Mouse (Mus musculus): ENCODE data around the gene Pcdh7. TPM values are rescaled to one million over a fixed set of nuclear protein-coding genes. Genes with fewer than 3 reads are reported as not detected.
"Not testable (repeated sequence)": the region's sequence is repeated elsewhere in the genome, so short reads cannot be mapped to it uniquely, and the experiment has no call there.

Gene Pcdh7
- polyA plus RNA-seq (2015; fragmentation: Nextera tagmentation; extraction: Ambion mirVana): 21.1 and 21.8 TPM in 2 replicates

- WGBS: under 1% methylated on average over 70 of the region's 70 CpGs
- H3K27me3 ChIP-seq: no peaks in the 10 kb centered on the region
- peak within 1 kb of the TSS; percentile 68 for H3K4me3 ChIP-seq
- peak within 1 kb of the TSS; percentile 95 for H3K27ac ChIP-seq
- 0 out of 2 replicates have a peak, but pooled peaks cover 9% of the 10 kb centered on the region for H3K4me1 ChIP-seq (replicated peaks)
- H3K9me3 ChIP-seq (replicated peaks): no peaks in the 10 kb centered on the region
- peak; percentile 38 for ATAC-seq (replicated peaks; ENCODE audit: insufficient number of reproducible peaks, insufficient read depth, low FRiP score, low read depth)
- no peaks in the 10 kb centered on the region for H3K36me3 ChIP-seq
- peak within 1 kb of the TSS; percentile 82 for H3K9ac ChIP-seq
- peak within 1 kb of the TSS; percentile 91 for H3K4me2 ChIP-seq
Measured at GRCm38 (mm10) chr5:57717906-57718875, at the start of gene Pcdh7. Gene Pcdh7, plus strand, starts transcription at chr5:57717967.

DNA sequence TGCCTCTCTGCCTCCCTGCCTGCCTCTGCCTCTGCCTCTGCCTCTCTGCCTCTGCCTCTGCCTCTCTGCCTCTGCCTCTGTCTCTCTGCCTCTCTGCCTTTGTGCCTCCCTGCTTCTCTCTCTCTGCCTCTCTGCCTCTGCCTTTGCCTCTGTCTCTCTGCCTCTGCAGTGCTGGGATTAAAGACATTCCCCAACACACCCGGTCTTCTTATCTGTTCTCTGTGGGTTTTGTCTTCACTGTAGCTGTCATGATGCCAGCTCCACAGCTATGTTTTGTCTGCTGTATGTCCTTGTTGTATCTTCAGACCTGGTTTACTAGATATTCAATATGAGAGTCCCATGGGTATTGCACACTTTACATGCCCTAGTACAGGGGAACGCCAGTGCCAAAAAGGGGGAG lies 40.8 kb upstream of the Pcdh7 start:
- H3K4me2 ChIP-seq; H3K9me3 ChIP-seq (replicated peaks); H3K4me1 ChIP-seq (replicated peaks); ATAC-seq (replicated peaks; ENCODE audit: insufficient number of reproducible peaks, insufficient read depth, low FRiP score, low read depth); H3K36me3 ChIP-seq; H3K9ac ChIP-seq; H3K27me3 ChIP-seq; H3K4me3 ChIP-seq; H3K27ac ChIP-seq: not testable (repeated sequence)
- 45% methylated on average over 2 of the region's 2 CpGs for WGBS

GRCm38 (mm10) chr5:57708396-57708795 lies 9.4 kb upstream of the Pcdh7 start:
- H3K4me1 ChIP-seq (replicated peaks): no peaks in the 10 kb centered on the region
- H3K27me3 ChIP-seq: no peaks in the 10 kb centered on the region
- no peak overlapping the region for H3K27ac ChIP-seq
- no peak overlapping the region for H3K9ac ChIP-seq
- WGBS: 82% methylated on average over 2 of the region's 2 CpGs
- ATAC-seq (replicated peaks; ENCODE audit: insufficient number of reproducible peaks, insufficient read depth, low FRiP score, low read depth): no peak
- no peak overlapping the region for H3K4me3 ChIP-seq
- H3K4me2 ChIP-seq: no peak overlapping the region
- H3K36me3 ChIP-seq: no peaks in the 10 kb centered on the region
- H3K9me3 ChIP-seq (replicated peaks): no peaks in the 10 kb centered on the region

- Histone ChIP-seq H3K4me2 (peak overlapping the region; percentile 91), H3K27ac (peak overlapping the region; percentile 95; the same call in 1 of the 2 replicates), H3K27me3 (no peaks in the 10 kb centered on the region), H3K9ac (peak overlapping the region; percentile 82), H3K4me1 (replicated peaks) (no peaks in the 10 kb centered on the region), H3K9me3 (replicated peaks) (no peaks in the 10 kb centered on the region), H3K36me3 (no peaks in the 10 kb centered on the region), H3K4me3 (peak overlapping the region; percentile 68)
- WGBS: under 1% methylated on average over 10 of the region's 10 CpGs
- no peak for ATAC-seq (replicated peaks; ENCODE audit: insufficient number of reproducible peaks, insufficient read depth, low FRiP score, low read depth)
Measured at GRCm38 (mm10) chr5:57713980-57714379, 3.8 kb upstream of the Pcdh7 start.

GRCm38 (mm10) chr5:57714621-57715523 lies 2.9 kb upstream of the Pcdh7 start:
- under 1% methylated on average over 39 of the region's 45 CpGs for WGBS

DNA sequence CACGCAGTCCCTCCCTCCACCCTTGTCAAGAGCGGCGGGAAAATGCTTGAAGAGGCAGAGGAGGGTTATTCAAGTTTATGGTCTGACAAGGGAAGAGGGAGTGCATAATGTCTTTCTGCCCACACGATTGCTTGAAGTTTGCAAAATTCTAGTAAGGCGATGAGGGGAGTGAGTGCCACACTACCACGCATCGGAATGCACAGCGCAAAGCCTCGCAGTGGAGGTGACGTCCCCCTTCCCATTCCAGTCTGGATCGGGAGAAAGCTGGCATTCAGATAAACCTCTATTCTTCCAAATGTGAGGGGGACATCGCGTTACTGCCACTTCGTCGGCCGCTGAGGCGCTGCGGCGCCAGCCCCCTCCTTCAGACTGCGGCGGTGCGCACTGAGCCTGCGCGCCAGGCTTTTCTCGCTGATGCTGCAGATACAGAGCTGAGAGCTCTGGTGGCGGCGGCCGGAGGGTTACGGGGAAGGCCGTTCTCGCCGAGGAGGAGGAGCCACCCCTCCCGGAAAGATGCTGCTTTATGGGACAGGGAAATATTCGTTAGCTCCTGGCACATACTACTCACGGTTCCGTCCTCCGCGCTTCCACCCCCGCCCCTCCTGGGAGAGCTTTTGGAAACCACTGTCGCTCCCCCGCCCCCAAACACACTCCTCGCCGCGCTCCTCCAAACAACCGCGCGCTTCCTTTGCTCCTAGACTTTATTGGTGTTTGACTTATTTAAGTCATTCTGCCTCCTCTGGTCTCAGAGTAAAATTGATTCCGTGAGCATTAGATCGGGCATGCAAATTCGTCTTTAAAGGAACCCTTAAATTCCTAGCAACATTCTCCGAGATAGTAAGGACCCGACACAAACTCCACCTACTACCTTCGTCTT lies 2.0 kb upstream of the Pcdh7 start:
- peak overlapping the region; percentile 95 for H3K27ac ChIP-seq
- H3K9me3 ChIP-seq (replicated peaks): no peaks in the 10 kb centered on the region
- H3K27me3 ChIP-seq: no peaks in the 10 kb centered on the region
- peak overlapping the region; percentile 82 for H3K9ac ChIP-seq
- ATAC-seq (replicated peaks; ENCODE audit: insufficient number of reproducible peaks, insufficient read depth, low FRiP score, low read depth): peak; percentile 44
- H3K4me3 ChIP-seq: peak overlapping the region; percentile 68
- peak overlapping the region; percentile 91 for H3K4me2 ChIP-seq
- under 1% methylated on average over 53 of the region's 53 CpGs for WGBS
- H3K36me3 ChIP-seq: no peaks in the 10 kb centered on the region
- 0 out of 2 replicates have a peak, but pooled peaks cover 9% of the 10 kb centered on the region for H3K4me1 ChIP-seq (replicated peaks)

More at GRCm38 (mm10) chr5:57714621-57715523, 2.9 kb upstream of the Pcdh7 start:
- Histone ChIP-seq H3K27ac (peak overlapping the region; percentile 95), H3K4me3 (peak overlapping the region; percentile 68), H3K4me2 (peak overlapping the region; percentile 91), H3K9ac (peak overlapping the region; percentile 82), H3K36me3 (no peaks in the 10 kb centered on the region), H3K9me3 (replicated peaks) (no peaks in the 10 kb centered on the region), H3K27me3 (no peaks in the 10 kb centered on the region), H3K4me1 (replicated peaks) (0 out of 2 replicates have a peak, but pooled peaks cover 5% of the 10 kb centered on the region)
- peak; percentile 67 for ATAC-seq (replicated peaks; ENCODE audit: insufficient number of reproducible peaks, insufficient read depth, low FRiP score, low read depth)

GRCm38 (mm10) chr5:57716421-57717237 lies 1.1 kb upstream of the Pcdh7 start:
- H3K4me2 ChIP-seq: peak overlapping the region; percentile 91
- ATAC-seq (replicated peaks; ENCODE audit: insufficient number of reproducible peaks, insufficient read depth, low FRiP score, low read depth): no peak; the same call in 1 of the 2 replicates
- WGBS: under 1% methylated on average over 29 of the region's 29 CpGs
- H3K4me3 ChIP-seq: peak overlapping the region; percentile 68
- H3K27ac ChIP-seq: peak overlapping the region; percentile 95
- H3K36me3 ChIP-seq: no peaks in the 10 kb centered on the region
- 0 out of 2 replicates have a peak, but pooled peaks cover 9% of the 10 kb centered on the region for H3K4me1 ChIP-seq (replicated peaks)
- H3K9me3 ChIP-seq (replicated peaks): no peaks in the 10 kb centered on the region
- H3K27me3 ChIP-seq: no peaks in the 10 kb centered on the region
- peak overlapping the region; percentile 82 for H3K9ac ChIP-seq

- H3K27me3 ChIP-seq: no peaks in the 10 kb centered on the region
- H3K4me1 ChIP-seq (replicated peaks): 0 out of 2 replicates have a peak, but pooled peaks cover 9% of the 10 kb centered on the region
- peak overlapping the region; percentile 91 for H3K4me2 ChIP-seq
- peak overlapping the region; percentile 68 for H3K4me3 ChIP-seq
- H3K9ac ChIP-seq: peak overlapping the region; percentile 82
- WGBS: under 1% methylated on average over 53 of the region's 53 CpGs
- peak overlapping the region; percentile 95 for H3K27ac ChIP-seq
- ATAC-seq (replicated peaks; ENCODE audit: insufficient number of reproducible peaks, insufficient read depth, low FRiP score, low read depth): no peak
- H3K36me3 ChIP-seq: no peaks in the 10 kb centered on the region
- H3K9me3 ChIP-seq (replicated peaks): no peaks in the 10 kb centered on the region
Measured at GRCm38 (mm10) chr5:57717238-57717905, 395 bp upstream of the Pcdh7 start.

DNA sequence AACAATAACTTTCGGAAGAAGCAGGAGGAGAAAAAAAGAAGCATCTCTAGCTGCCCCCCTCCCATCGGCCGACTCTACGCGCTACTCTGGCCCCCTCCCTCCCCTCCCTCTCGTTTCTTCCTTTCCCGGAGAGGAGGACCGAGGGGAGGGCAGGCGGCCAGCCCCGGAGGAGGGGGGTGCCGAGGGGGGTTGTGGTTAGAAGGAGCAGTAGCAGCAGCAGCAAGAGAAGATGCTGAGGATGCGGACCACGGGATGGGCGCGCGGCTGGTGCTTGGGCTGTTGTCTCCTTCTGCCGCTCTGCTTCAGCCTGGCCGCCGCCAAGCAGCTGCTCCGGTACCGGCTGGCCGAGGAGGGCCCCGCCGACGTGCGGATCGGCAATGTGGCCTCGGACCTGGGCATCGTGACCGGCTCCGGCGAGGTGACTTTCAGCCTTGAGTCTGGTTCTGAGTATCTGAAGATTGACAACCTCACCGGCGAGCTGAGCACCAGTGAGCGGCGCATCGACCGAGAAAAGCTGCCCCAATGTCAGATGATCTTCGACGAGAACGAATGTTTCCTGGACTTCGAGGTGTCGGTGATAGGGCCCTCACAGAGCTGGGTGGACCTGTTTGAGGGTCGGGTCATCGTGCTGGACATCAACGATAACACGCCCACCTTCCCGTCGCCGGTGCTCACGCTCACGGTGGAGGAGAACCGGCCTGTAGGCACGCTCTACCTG lies 1.3 kb downstream of the Pcdh7 start:
- H3K9ac ChIP-seq: peak overlapping the region; percentile 82
- no peaks in the 10 kb centered on the region for H3K27me3 ChIP-seq
- H3K27ac ChIP-seq: peak overlapping the region; percentile 95
- no peak for ATAC-seq (replicated peaks; ENCODE audit: insufficient number of reproducible peaks, insufficient read depth, low FRiP score, low read depth)
- no peaks in the 10 kb centered on the region for H3K9me3 ChIP-seq (replicated peaks)
- under 1% methylated on average over 53 of the region's 54 CpGs for WGBS
- peak overlapping the region; percentile 91 for H3K4me2 ChIP-seq
- no peaks in the 10 kb centered on the region for H3K36me3 ChIP-seq
- 0 out of 2 replicates have a peak, but pooled peaks cover 9% of the 10 kb centered on the region for H3K4me1 ChIP-seq (replicated peaks)
- peak overlapping the region; percentile 68 for H3K4me3 ChIP-seq
